Mouse (Mus musculus): ENCODE results near the gene Lca5. TPM values are rescaled to one million over a fixed set of nuclear protein-coding genes. Genes with fewer than 3 reads are reported as not detected.

Lca5 gene
- total RNA-seq, 1 experiment from 2014 or later = 4.8 TPM

Other genes starting within 250 kb of the Lca5 start
- 0.37 TPM in 1 of 2 replicates, not detected in the other for gene Sh3bgrl2, start 107.2 kb upstream of the Lca5 start, total RNA-seq (2017)